Mouse (Mus musculus): Measurements from ENCODE around the gene Prim2. TPM values are rescaled to one million over a fixed set of nuclear protein-coding genes. Genes with fewer than 3 reads are reported as not detected.

The Prim2 gene
- total RNA-seq, 2 experiments from 2014 or later = 7.2 to 8.6 TPM

GRCm38 (mm10) chr1:33556638-33557037 lies 113.0 kb downstream of the Prim2 start:
- no peak for DNase-seq (ENCODE audit: low spot score in 2 of 2)

DNA sequence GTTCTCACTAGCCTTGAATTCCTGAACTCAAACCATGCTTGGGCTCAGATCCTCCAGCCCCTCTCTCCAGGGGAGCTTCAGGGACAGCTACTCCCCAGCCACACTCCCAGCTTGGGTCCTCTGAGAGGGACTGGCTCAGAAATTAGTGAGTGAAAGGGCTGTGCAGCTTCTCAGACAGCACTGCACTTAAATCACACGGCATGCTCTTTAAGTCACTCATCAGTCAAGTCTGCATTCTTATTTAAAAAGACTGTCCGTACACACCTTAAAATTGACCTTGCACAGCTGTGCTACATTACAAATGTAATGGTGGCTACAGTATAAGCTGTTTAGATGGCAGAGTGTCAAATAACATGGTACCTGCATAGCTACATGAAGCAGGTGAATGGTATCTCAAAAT lies 114.0 kb downstream of the Prim2 start:
- no peak for DNase-seq (ENCODE audit: low spot score in 2 of 2)

DNA sequence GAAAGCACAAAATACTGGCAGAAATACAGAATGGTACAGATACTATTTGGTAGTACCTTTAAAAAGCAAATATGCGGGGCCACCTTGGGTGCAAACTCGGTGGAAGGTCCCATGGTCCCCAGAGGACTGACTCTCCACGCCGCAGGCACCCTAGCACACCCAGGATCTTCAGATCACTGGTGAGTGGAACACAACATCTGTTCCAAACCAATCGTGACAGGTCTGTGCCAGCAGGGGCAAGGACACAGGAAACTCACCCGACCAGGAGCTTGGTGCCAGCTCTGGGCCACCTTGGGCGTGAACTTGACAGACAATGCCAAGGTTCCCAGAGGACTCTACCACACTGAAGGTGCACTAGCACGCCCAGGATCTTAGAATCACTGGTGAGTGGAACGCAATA lies 118.2 kb downstream of the Prim2 start:
- no peak for DNase-seq (ENCODE audit: low spot score in 2 of 2)

DNA sequence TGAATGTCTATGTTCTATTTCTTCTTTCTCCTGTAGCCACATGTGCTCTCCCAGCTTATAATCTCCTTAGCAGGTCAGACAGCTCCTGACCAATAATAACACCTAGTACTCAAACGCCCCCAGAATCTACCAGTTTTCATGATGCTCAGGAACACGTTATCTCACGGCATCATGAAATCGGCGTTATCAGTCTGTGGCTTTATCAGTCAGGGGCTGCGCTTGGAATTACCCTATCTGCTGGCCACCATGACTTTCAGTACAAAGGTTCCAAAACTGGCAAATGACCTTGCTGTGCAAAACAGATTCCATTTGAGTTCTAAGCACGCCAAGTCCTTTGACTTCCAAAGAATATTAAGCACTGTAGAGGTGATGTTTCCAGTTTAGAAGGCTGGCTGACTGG lies 127.9 kb downstream of the Prim2 start:
- DNase-seq (ENCODE audit: low spot score in 2 of 2) = no peak

GRCm38 (mm10) chr1:33537948-33538347 lies 131.6 kb downstream of the Prim2 start:
- DNase-seq (ENCODE audit: low spot score in 2 of 2) = no peak

DNA sequence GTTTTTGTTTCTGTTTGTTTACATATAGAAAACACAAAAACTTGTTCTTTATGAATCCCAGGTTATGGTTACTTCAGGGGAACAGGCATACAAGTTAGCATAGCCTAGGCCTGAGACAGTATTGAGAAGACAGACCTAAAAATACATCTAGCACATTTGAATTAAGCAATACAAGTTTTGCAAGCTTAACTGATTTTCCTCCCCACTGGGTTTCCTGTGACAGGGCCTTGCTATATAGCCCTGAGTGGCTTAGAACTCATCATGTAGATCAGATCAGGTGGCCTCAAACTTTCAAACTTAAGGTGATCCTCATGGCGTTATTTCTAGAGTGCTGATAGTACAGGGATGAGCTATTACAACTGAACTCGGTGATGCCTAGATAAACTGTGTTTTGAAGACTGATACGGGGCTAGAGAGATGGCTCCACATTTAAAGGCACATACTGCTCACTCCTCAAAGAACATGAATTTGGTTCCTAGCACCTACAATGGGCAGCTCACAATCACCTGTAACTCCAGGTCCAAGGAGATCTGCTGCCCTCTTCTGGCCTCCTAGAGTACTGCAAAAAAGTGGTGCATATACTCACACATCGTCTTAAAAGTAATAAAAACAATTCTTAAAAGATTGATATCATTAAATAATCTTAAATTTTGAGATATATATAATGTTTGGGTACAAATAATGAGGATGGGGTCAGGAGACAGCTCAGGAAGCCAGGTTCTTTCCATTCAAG lies 133.2 kb downstream of the Prim2 start:
- no peak for DNase-seq (ENCODE audit: low spot score in 2 of 2)

GRCm38 (mm10) chr1:33535140-33535686 lies 134.4 kb downstream of the Prim2 start:
- DNase-seq (ENCODE audit: low spot score in 2 of 2) = no peak

- no peak for DNase-seq (ENCODE audit: low spot score in 2 of 2)
Measured at GRCm38 (mm10) chr1:33531860-33532259, 137.7 kb downstream of the Prim2 start.

DNA sequence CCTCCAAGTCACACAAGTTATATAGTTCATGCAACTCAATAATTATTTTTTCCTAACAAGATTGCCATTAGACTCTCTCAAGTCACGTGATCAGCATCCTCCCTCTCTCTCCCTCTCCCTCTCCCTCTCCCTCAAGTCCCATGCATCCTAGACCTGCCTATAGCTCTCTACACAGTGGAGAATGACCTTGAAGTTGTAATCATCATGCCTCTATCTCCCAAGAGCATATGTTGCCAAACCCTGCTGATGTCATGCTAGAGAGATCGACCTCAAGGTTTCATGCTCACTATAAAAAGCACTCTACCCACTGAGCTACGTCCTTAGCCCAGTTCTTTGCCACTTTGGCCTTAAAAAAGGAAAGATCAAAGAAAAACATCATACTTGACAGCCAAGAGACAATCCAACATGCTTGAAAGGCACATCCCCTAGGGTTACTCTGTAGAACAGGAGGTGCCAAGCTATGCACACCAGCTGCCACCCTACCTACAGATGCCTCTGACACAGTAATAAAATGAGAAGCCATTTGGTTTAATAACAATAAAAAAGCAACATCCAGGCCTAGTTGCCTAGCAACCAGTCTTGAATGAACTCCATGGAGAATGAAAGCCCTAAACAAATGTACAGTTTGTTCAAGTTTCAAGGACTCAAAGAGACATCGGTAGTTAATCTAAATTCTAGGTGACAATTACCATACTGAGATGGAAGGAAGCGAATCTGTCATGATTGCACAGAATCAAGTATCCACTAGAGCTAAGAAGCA lies 138.3 kb downstream of the Prim2 start:
- no peak for DNase-seq (ENCODE audit: low spot score in 2 of 2)

GRCm38 (mm10) chr1:33530491-33530890 lies 139.1 kb downstream of the Prim2 start:
- DNase-seq (ENCODE audit: low spot score in 2 of 2) = no peak

- DNase-seq (ENCODE audit: low spot score in 2 of 2) = no peak
Measured at GRCm38 (mm10) chr1:33529543-33530232, 139.9 kb downstream of the Prim2 start.

DNA sequence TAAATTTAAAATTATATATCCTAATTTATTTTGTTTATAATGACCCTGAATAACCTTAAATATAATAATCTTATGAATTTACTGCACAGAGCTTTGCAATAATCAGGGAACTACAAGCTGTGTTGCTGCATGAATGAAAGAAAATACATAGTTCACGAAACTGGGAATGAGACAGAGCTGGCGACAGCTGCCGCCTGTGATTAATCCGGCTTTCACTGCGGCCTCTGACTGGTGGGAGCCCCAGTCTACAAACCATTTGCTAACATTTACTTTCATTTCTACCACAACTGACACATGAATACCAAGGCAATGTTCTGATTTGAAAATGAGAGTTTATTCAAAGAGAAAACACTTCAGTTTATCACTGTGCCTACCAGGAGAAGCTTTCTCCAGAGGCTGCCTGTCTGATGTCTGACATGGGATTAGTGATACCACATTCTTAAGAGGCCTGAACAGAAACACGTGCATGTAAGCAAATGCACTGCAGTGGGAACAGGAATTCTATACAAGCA lies 142.2 kb downstream of the Prim2 start:
- no peak for DNase-seq (ENCODE audit: low spot score in 2 of 2)

DNA sequence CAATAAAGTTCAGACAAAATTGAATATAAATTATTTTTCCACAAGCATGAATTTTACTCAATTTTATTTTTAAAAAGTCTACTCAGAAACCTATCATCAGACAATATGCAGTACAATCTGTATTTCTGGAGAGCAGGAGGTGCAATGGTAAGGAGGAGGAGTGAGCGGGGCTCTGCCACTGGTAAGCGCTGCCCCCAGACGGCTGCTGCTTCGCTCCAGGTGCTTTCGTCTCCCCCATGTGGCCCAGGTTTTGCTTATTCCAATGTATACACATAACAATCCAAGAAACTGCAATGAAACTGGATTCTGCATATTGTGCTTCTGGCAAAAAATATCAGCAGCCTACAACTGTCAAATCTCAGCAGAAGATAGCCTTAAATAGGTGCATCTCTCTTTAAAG lies 146.4 kb downstream of the Prim2 start:
- DNase-seq (ENCODE audit: low spot score in 2 of 2) = no peak

GRCm38 (mm10) chr1:33515124-33515523 lies 154.5 kb downstream of the Prim2 start:
- DNase-seq (ENCODE audit: low spot score in 2 of 2) = no peak

- DNase-seq (ENCODE audit: low spot score in 2 of 2) = no peak
Measured at GRCm38 (mm10) chr1:33511310-33511709, 158.3 kb downstream of the Prim2 start.

GRCm38 (mm10) chr1:33504371-33504770 lies 165.2 kb downstream of the Prim2 start:
- no peak for DNase-seq (ENCODE audit: low spot score in 2 of 2)

DNA sequence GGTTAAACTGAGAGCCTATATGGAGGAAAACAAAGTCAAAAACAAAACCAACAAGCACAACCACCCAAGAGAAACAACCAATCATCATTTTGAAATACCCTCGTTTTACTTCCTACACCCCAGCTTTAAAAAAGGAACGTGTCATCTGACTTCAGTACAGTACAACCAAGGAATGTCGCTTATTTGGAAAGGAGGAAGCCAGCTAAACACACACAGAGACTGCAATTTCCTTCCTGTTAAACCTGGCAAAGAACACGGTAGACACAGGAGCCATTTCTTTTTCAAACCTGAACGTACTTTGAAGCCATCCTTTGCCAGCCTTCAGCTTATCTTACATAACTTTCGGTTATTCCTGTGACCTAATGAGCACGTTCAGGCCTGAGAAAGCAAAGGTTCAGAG lies 166.7 kb downstream of the Prim2 start:
- DNase-seq (ENCODE audit: low spot score in 2 of 2) = no peak

GRCm38 (mm10) chr1:33502298-33502697 lies 167.3 kb downstream of the Prim2 start:
- no peak for DNase-seq (ENCODE audit: low spot score in 2 of 2)

DNA sequence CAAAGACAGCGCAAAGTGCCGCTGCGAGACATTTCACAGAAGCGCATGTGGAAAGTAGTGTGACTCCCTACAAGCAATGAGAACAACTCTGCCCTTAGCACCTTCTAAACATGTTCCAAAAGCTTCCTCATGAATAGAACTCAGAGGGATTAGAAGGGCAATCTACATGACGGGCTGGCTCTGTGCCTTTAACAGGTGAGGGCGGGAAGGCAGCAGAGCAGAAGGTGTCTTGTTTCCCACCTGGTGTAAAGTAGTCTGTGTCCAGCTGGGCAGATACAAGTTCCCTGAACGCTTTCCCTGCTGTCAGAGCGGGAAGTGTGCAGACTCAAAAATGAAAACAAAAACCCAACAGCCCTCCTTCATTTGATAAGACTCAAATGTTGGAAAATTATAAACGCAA lies 169.5 kb downstream of the Prim2 start:
- no peak for DNase-seq (ENCODE audit: low spot score in 2 of 2)

- no peak for DNase-seq (ENCODE audit: low spot score in 2 of 2)
Measured at GRCm38 (mm10) chr1:33499603-33500002, 170.0 kb downstream of the Prim2 start.

DNA sequence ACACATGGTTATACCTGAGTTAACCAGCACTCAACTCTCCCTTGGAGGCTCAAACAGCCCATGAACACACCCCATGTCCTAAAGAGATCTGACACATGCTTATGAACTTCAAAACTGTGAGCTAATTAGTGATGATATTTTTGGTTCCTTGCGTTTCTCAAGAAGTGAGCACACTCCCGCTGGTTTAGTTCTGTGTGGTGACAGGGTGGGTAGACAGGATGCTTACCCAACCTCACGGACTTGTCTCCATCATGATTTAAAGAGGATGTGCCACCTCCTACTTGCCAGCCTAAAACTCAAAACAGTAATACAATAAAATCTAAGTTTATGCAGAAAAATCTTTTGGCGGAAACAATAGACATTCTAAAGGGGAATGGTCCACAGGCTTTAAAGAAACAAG lies 173.5 kb downstream of the Prim2 start:
- no peak for DNase-seq (ENCODE audit: low spot score in 2 of 2)

GRCm38 (mm10) chr1:33495586-33495985 lies 174.0 kb downstream of the Prim2 start:
- DNase-seq (ENCODE audit: low spot score in 2 of 2) = no peak

Measured in layer of hippocampus, postnatal 10 days (tissue).